Mouse (Mus musculus): ENCODE results near the gene Fibp. TPM values are rescaled to one million over a fixed set of nuclear protein-coding genes. Genes with fewer than 3 reads are reported as not detected.
A peak's percentile ranks its signal among the peaks of the same experiment; 100 is the strongest.

Fibp gene
- total RNA-seq (2021), result 10 to 100 TPM; 82.9 to 86.6 TPM
- long read RNA-seq, experiment 1, transcript Fibp-205 (10 exons, 1,209 nt), result major isoform, 22 of 30 reads
- long read RNA-seq, experiment 1, partial matches to known transcripts, result 3 of 30 reads
- long read RNA-seq, experiment 1, other reads (novel, unspliced or antisense), result 3 of 30 reads
- long read RNA-seq, experiment 2, transcript Fibp-205 (10 exons, 1,209 nt), result major isoform, 14 of 27 reads
- long read RNA-seq, experiment 2, partial matches to known transcripts, result 4 of 27 reads
- long read RNA-seq, experiment 2, other reads (novel, unspliced or antisense), result 6 of 27 reads

GRCm38 (mm10) chr19:5460465-5460911, at the start of gene Fibp:
Gene Fibp, plus strand, starts transcription at chr19:5460615.
- peak; percentile 89 for DNase-seq (ENCODE audit: low spot score in 2 of 2)
- intact Hi-C loops (cut with DNase I), result loop anchor here (2.0 to 5.0 kb wide), 2 partner anchors 28 to 107 kb away; partner anchors contain the start of genes Ap5b1 and Mus81

GRCm38 (mm10) chr19:5410641-5411040, 49.8 kb upstream of the Fibp start:
- intact Hi-C loops (cut with DNase I), result no loop called here
- no peak for DNase-seq (ENCODE audit: low spot score in 2 of 2)

- no peak for DNase-seq (ENCODE audit: low spot score in 2 of 2)
- intact Hi-C loops (cut with DNase I), result no loop called here
Observed at GRCm38 (mm10) chr19:5411961-5412360, 48.5 kb upstream of the Fibp start.

GRCm38 (mm10) chr19:5413840-5414239, 46.6 kb upstream of the Fibp start:
- no peak for DNase-seq (ENCODE audit: low spot score in 2 of 2)
- intact Hi-C loops (cut with DNase I), result no loop called here

GRCm38 (mm10) chr19:5414534-5414957, 45.9 kb upstream of the Fibp start:
- intact Hi-C loops (cut with DNase I), result no loop called here
- peak in 1 of 2 experiments; percentile 73 for DNase-seq (ENCODE audit: low spot score in 2 of 2)

GRCm38 (mm10) chr19:5418750-5419466, 41.5 kb upstream of the Fibp start:
- intact Hi-C loops (cut with DNase I), result no loop called here
- no peak for DNase-seq (ENCODE audit: low spot score in 2 of 2)

- intact Hi-C loops (cut with DNase I), result no loop called here
- no peak for DNase-seq (ENCODE audit: low spot score in 2 of 2)
Observed at GRCm38 (mm10) chr19:5419630-5420029, 40.8 kb upstream of the Fibp start.

GRCm38 (mm10) chr19:5420579-5420978, 39.8 kb upstream of the Fibp start:
- intact Hi-C loops (cut with DNase I), result no loop called here
- DNase-seq (ENCODE audit: low spot score in 2 of 2), result no peak

GRCm38 (mm10) chr19:5421784-5422183, 38.6 kb upstream of the Fibp start:
- intact Hi-C loops (cut with DNase I), result no loop called here

GRCm38 (mm10) chr19:5422267-5422666, 38.1 kb upstream of the Fibp start:
- no peak for DNase-seq (ENCODE audit: low spot score in 2 of 2)
- intact Hi-C loops (cut with DNase I), result no loop called here

More at GRCm38 (mm10) chr19:5421784-5422183, 38.6 kb upstream of the Fibp start:
- DNase-seq (ENCODE audit: low spot score in 2 of 2), result no peak

- DNase-seq (ENCODE audit: low spot score in 2 of 2), result no peak
- intact Hi-C loops (cut with DNase I), result no loop called here
Observed at GRCm38 (mm10) chr19:5422895-5423443, 37.4 kb upstream of the Fibp start.

GRCm38 (mm10) chr19:5423561-5423960, 36.9 kb upstream of the Fibp start:
- DNase-seq (ENCODE audit: low spot score in 2 of 2), result no peak

GRCm38 (mm10) chr19:5424092-5424781, 36.2 kb upstream of the Fibp start:
- DNase-seq (ENCODE audit: low spot score in 2 of 2), result no peak
- intact Hi-C loops (cut with DNase I), result no loop called here

More at GRCm38 (mm10) chr19:5423561-5423960, 36.9 kb upstream of the Fibp start:
- intact Hi-C loops (cut with DNase I), result no loop called here

GRCm38 (mm10) chr19:5424782-5425741, 35.4 kb upstream of the Fibp start, which contains the start of the genes Drap1 and AI837181:
Gene Drap1, minus strand, starts transcription at chr19:5424979.
Gene AI837181, plus strand, starts transcription at chr19:5425144.
- peak; percentile 93 to 95 for DNase-seq (ENCODE audit: low spot score in 2 of 2)
- intact Hi-C loops (cut with DNase I), result no loop called here

- DNase-seq (ENCODE audit: low spot score in 2 of 2), result no peak
Observed at GRCm38 (mm10) chr19:5425906-5426565, 34.4 kb upstream of the Fibp start.

GRCm38 (mm10) chr19:5426640-5427290, 33.6 kb upstream of the Fibp start:
- no peak for DNase-seq (ENCODE audit: low spot score in 2 of 2)
- intact Hi-C loops (cut with DNase I), result no loop called here

More at GRCm38 (mm10) chr19:5425906-5426565, 34.4 kb upstream of the Fibp start:
- intact Hi-C loops (cut with DNase I), result no loop called here

- intact Hi-C loops (cut with DNase I), result no loop called here
- no peak for DNase-seq (ENCODE audit: low spot score in 2 of 2)
Observed at GRCm38 (mm10) chr19:5428083-5428482, 32.3 kb upstream of the Fibp start.
